In genomic region chr17:79353446-79354173, GRCm38 (mm10) we compare ENCODE assay signal across 8 mouse cellular contexts. TPM values are rescaled to one million over a fixed set of nuclear protein-coding genes. Genes with fewer than 3 reads are reported as not detected.
DNase-seq lines count a peak whose midpoint lies in the region; ATAC-seq lines count a peak whose summit lies in the region.

No protein-coding gene starts in this region.

- peak overlapping the region; percentile 88 for H3K9ac ChIP-seq in lung, embryonic 16.5 days (ENCODE audit: low read length)
- H3K9ac ChIP-seq in forebrain, embryonic 12.5 days, result peak overlapping the region; percentile 72
- peak overlapping the region; percentile 95 for H3K9ac ChIP-seq in hindbrain, embryonic 16.5 days (ENCODE audit: low read depth, low read length)

- peak overlapping the region; percentile 84 for H3K4me3 ChIP-seq in lung, embryonic 16.5 days (ENCODE audit: low read length)
- H3K4me3 ChIP-seq in forebrain, embryonic 12.5 days (replicated peaks), result peak overlapping the region; percentile 69
- peak overlapping the region; percentile 77 for H3K4me3 ChIP-seq in hindbrain, embryonic 16.5 days (ENCODE audit: low read length)
- peak overlapping the region; percentile 67 for H3K4me3 ChIP-seq in midbrain, embryonic 10.5 days

- no peaks in the 10 kb centered on the region; the same call in 1 of the 2 replicates for H3K27me3 ChIP-seq in lung, embryonic 16.5 days (ENCODE audit: control insufficient read depth, insufficient read depth, low read depth, low read length)
- peaks cover 37% of the 10 kb centered on the region for H3K27me3 ChIP-seq in forebrain, embryonic 12.5 days
- H3K27me3 ChIP-seq in hindbrain, embryonic 16.5 days (replicated peaks; ENCODE audit: control insufficient read depth, insufficient read depth, low read length), result no peaks in the 10 kb centered on the region
- peaks cover 71% of the 10 kb centered on the region for H3K27me3 ChIP-seq in midbrain, embryonic 10.5 days (ENCODE audit: low read depth, poor library complexity, severe bottlenecking)

- peaks cover 24% of the 10 kb centered on the region for H3K4me1 ChIP-seq in lung, embryonic 16.5 days (replicated peaks; ENCODE audit: control insufficient read depth, insufficient read depth, low read length)
- H3K4me1 ChIP-seq in forebrain, embryonic 12.5 days, result peaks cover 25% of the 10 kb centered on the region
- H3K4me1 ChIP-seq in hindbrain, embryonic 16.5 days (ENCODE audit: control insufficient read depth, insufficient read depth, low read depth, low read length), result peaks cover 18% of the 10 kb centered on the region
- H3K4me1 ChIP-seq in midbrain, embryonic 10.5 days, result peaks cover 34% of the 10 kb centered on the region

- H3K4me2 ChIP-seq in lung, embryonic 16.5 days (ENCODE audit: low read depth, low read length), result peak overlapping the region; percentile 91
- peak overlapping the region; percentile 90 for H3K4me2 ChIP-seq in forebrain, embryonic 12.5 days
- H3K4me2 ChIP-seq in hindbrain, embryonic 16.5 days (ENCODE audit: low read length), result peak overlapping the region; percentile 94

- H3K9me3 ChIP-seq in lung, embryonic 16.5 days (ENCODE audit: control insufficient read depth, low read length), result no peaks in the 10 kb centered on the region
- no peaks in the 10 kb centered on the region for H3K9me3 ChIP-seq in forebrain, embryonic 12.5 days
- no peaks in the 10 kb centered on the region for H3K9me3 ChIP-seq in hindbrain, embryonic 16.5 days (ENCODE audit: control insufficient read depth, low read length)
- H3K9me3 ChIP-seq in midbrain, embryonic 10.5 days (replicated peaks), result no peaks in the 10 kb centered on the region

- no peak for DNase-seq in lung, postnatal 25 days (ENCODE audit: low spot score)
- DNase-seq in midbrain, embryonic 10.5 days (ENCODE audit: low spot score), result peak; percentile 27
- DNase-seq in thymus, postnatal 25 days, result peak; percentile 34
- DNase-seq in layer of hippocampus, adult 9-11 months, result no peak
- no peak for DNase-seq in testis, postnatal 10 days (ENCODE audit: low spot score)

- ATAC-seq in lung, embryonic 16.5 days (ENCODE audit: low read depth), result 0 out of 2 replicates have a peak, but pooled peaks have one; percentile 8
- ATAC-seq in forebrain, embryonic 12.5 days (ENCODE audit: low FRiP score), result no peak
- no peak for ATAC-seq in hindbrain, embryonic 16.5 days

- H3K27ac ChIP-seq in lung, embryonic 16.5 days (ENCODE audit: low read length), result peak overlapping the region; percentile 90
- 0 out of 2 replicates have a peak overlapping the region, but pooled peaks have one; percentile 15 for H3K27ac ChIP-seq in forebrain, embryonic 12.5 days
- peak overlapping the region; percentile 94 for H3K27ac ChIP-seq in hindbrain, embryonic 16.5 days (ENCODE audit: low read depth, low read length)
- peak overlapping the region; percentile 89; the same call in 1 of the 2 replicates for H3K27ac ChIP-seq in midbrain, embryonic 10.5 days (replicated peaks)

- WGBS in lung, embryonic 16.5 days, result 3% methylated on average over 16 of the region's 16 CpGs
- 5% methylated on average over 16 of the region's 16 CpGs for WGBS in forebrain, embryonic 12.5 days
- WGBS in hindbrain, embryonic 16.5 days, result 4% methylated on average over 16 of the region's 16 CpGs
- 7% methylated on average over 16 of the region's 16 CpGs for WGBS in midbrain, embryonic 10.5 days

- H3K36me3 ChIP-seq in lung, embryonic 16.5 days (ENCODE audit: control insufficient read depth, insufficient read depth, low read length), result peaks cover under 1% of the 10 kb centered on the region; the same call in 1 of the 2 replicates
- H3K36me3 ChIP-seq in forebrain, embryonic 12.5 days (replicated peaks), result no peaks in the 10 kb centered on the region
- no peaks in the 10 kb centered on the region for H3K36me3 ChIP-seq in hindbrain, embryonic 16.5 days (ENCODE audit: control insufficient read depth, insufficient read depth, low read length)
- no peaks in the 10 kb centered on the region for H3K36me3 ChIP-seq in midbrain, embryonic 10.5 days

RNA-seq across cellular contexts. Expression of gene Cdc42ep3, which starts 1.3 kb away (rescaled TPM):
- 86.4 and 88.9 TPM in 2 replicates for polyA plus RNA-seq in lung, embryonic 16.5 days (2015; fragmentation: Nextera tagmentation; extraction: Ambion mirVana)
- polyA plus RNA-seq in forebrain, embryonic 12.5 days (2016; fragmentation: Nextera tagmentation; extraction: Ambion mirVana), result 27.2 and 33.1 TPM in 2 replicates
- 44.0 and 46.5 TPM in 2 replicates for polyA plus RNA-seq in hindbrain, embryonic 16.5 days (2015; fragmentation: Nextera tagmentation; extraction: Ambion mirVana)
- polyA plus RNA-seq in midbrain, embryonic 10.5 days (2016; fragmentation: Nextera tagmentation; extraction: Ambion mirVana), result 13.7 and 14.7 TPM in 2 replicates

Comparison
In these comparisons a context has a peak if more than half of its experiments do, and no peak if none do; other contexts are left out.
1. H3K27ac ChIP-seq: peak in every context shown above with its lines; median percentile 94 in hindbrain, embryonic 16.5 days; 90 in lung, embryonic 16.5 days; 89 in midbrain, embryonic 10.5 days; 15 in forebrain, embryonic 12.5 days.
2. DNase-seq: peak in midbrain, embryonic 10.5 days (single experiment) and thymus, postnatal 25 days (single experiment); none in lung, postnatal 25 days (single experiment), layer of hippocampus, adult 9-11 months (single experiment) and testis, postnatal 10 days (single experiment).
3. Peak in every context shown above with its lines, with median percentiles within 50 percentile points of each other: H3K4me2 ChIP-seq, H3K4me3 ChIP-seq and H3K9ac ChIP-seq.